Mouse (Mus musculus) hindbrain, embryonic 14.5 days (tissue): ENCODE data around the gene Dchs2. TPM values are rescaled to one million over a fixed set of nuclear protein-coding genes. Genes with fewer than 3 reads are reported as not detected.

ENCODE experiments used
- polyA plus RNA-seq: library from polyadenylated mRNA; unstranded; fragments of >200 nt; fragmentation: Nextera tagmentation; extraction: Ambion mirVana; gene quantifications from 2 replicates; pipeline ENCODE4 v1.2.1, GENCODE M21; 2014

Gene Dchs2
- polyA plus RNA-seq, 1 experiment from 2014 or later = 2.1 TPM

Other genes starting within 250 kb of the Dchs2 start
- 0.17 and 0.30 TPM in 2 replicates for gene Lrat, start 224.0 kb upstream of the Dchs2 start, polyA plus RNA-seq
- gene Fgg, start 120.2 kb upstream of the Dchs2 start, polyA plus RNA-seq = not detected in 2 replicates
- not detected in 2 replicates for gene Fga, start 101.9 kb upstream of the Dchs2 start, polyA plus RNA-seq
- not detected in 2 replicates for gene Fgb, start 78.1 kb upstream of the Dchs2 start, polyA plus RNA-seq
- 99.6 and 108 TPM in 2 replicates for gene Plrg1, start 72.4 kb upstream of the Dchs2 start, polyA plus RNA-seq